Mouse (Mus musculus) MEL (cell line): ENCODE results near the gene Ube2m. TPM values are rescaled to one million over a fixed set of nuclear protein-coding genes. Genes with fewer than 3 reads are reported as not detected.

Source experiments
- DNase-seq: peaks from one replicate; pipeline ENCODE4 v3.0.0; 2011; ENCODE audit warnings: low read depth, low spot score
- H3K27ac ChIP-seq: 2 replicates; pipeline ENCODE4 v1.5.1; 2012; ENCODE audit warnings: low read depth, mild to moderate bottlenecking, control low read depth, low read length, moderate library complexity; ENCODE audit not compliant: control insufficient read depth
- H3K27me3 ChIP-seq, 2 experiments: fragments of 150-350 bp in 1 of 2; sonication (generic) in 1 of 2; 2 replicates each; pipeline ENCODE4 v1.6.1; 2012; ENCODE audit warnings: low read length in 2 of 2, mild to moderate bottlenecking in 2 of 2, improper control_type of control experiment in 1 of 2, moderate library complexity in 1 of 2; ENCODE audit not compliant: insufficient read depth in 2 of 2, control insufficient read depth in 1 of 2
- H3K36me3 ChIP-seq, 2 experiments: 2 replicates each; pipeline ENCODE4 v1.6.1; 2012 to 2014; ENCODE audit warnings: low read length in 2 of 2, improper control_type of control experiment in 1 of 2, inconsistent platforms in 1 of 2, mild to moderate bottlenecking in 1 of 2; ENCODE audit not compliant: insufficient read depth in 2 of 2, control insufficient read depth in 1 of 2
- H3K4me1 ChIP-seq, 2 experiments: fragments of 150-350 bp in 1 of 2; sonication (generic) in 1 of 2; 2 replicates each; pipeline ENCODE4 v1.6.1; 2012; ENCODE audit warnings: low read length in 2 of 2, improper control_type of control experiment in 1 of 2, mild to moderate bottlenecking in 1 of 2; ENCODE audit not compliant: insufficient read depth in 2 of 2, control insufficient read depth in 1 of 2
- H3K4me3 ChIP-seq, 2 experiments: fragments of 150-350 bp in 1 of 2; sonication (generic) in 1 of 2; 2 replicates each; pipeline ENCODE4 v1.5.1; 2012; ENCODE audit warnings: low read depth in 2 of 2, low read length in 2 of 2, mild to moderate bottlenecking in 2 of 2, moderate library complexity in 2 of 2, control low read depth in 1 of 2, improper control_type of control experiment in 1 of 2; ENCODE audit not compliant: control insufficient read depth in 1 of 2, insufficient read depth in 1 of 2
- H3K79me2 ChIP-seq: 2 replicates; pipeline ENCODE4 v1.6.1; 2012; ENCODE audit warnings: mild to moderate bottlenecking, low read length, moderate library complexity; ENCODE audit not compliant: control insufficient read depth, poor library complexity, insufficient read depth
- H3K9ac ChIP-seq: 2 replicates; pipeline ENCODE4 v1.6.1; 2012; ENCODE audit warnings: low read depth, mild to moderate bottlenecking, control low read depth, low read length, moderate library complexity; ENCODE audit not compliant: control insufficient read depth, poor library complexity, severe bottlenecking
- H3K9me3 ChIP-seq: fragments of 150-350 bp; sonication (generic); replicated peaks from 2 replicates; pipeline ENCODE4 v1.6.1; 2012; ENCODE audit warnings: mild to moderate bottlenecking, low read length, improper control_type of control experiment, moderate library complexity; ENCODE audit not compliant: insufficient read depth
- BHLHE40 ChIP-seq: IDR thresholded peaks from 2 replicates; pipeline ENCODE4 v1.6.1; 2012; ENCODE audit warnings: low read depth, mild to moderate bottlenecking, inconsistent platforms, low read length, improper control_type of control experiment, borderline replicate concordance
- CHD1 ChIP-seq: IDR thresholded peaks from 2 replicates; pipeline ENCODE4 v1.6.1; 2012; ENCODE audit warnings: low read depth, mild to moderate bottlenecking, inconsistent platforms, low read length, improper control_type of control experiment
- ELF1 ChIP-seq: IDR thresholded peaks from 2 replicates; pipeline ENCODE4 v1.6.1; 2014; ENCODE audit warnings: low read depth, mild to moderate bottlenecking, inconsistent platforms, low read length, improper control_type of control experiment, moderate library complexity
- GABPA ChIP-seq: IDR thresholded peaks from 2 replicates; pipeline ENCODE4 v1.6.1; 2012; ENCODE audit warnings: low read depth, mild to moderate bottlenecking, inconsistent platforms, low read length, improper control_type of control experiment, moderate library complexity
- HCFC1 ChIP-seq: IDR thresholded peaks from 2 replicates; pipeline ENCODE4 v1.6.1; 2012; ENCODE audit warnings: low read depth, mild to moderate bottlenecking, inconsistent platforms, low read length, improper control_type of control experiment, moderate library complexity
- JUND ChIP-seq: IDR thresholded peaks from 2 replicates; pipeline ENCODE4 v1.6.1; 2011; ENCODE audit warnings: low read depth, mild to moderate bottlenecking, improper control_type of control experiment, low read length
- MAZ ChIP-seq: IDR thresholded peaks from 2 replicates; pipeline ENCODE4 v1.6.1; 2012; ENCODE audit warnings: low read depth, mild to moderate bottlenecking, inconsistent platforms, low read length, improper control_type of control experiment
- MEF2A ChIP-seq: IDR thresholded peaks from 2 replicates; pipeline ENCODE4 v1.6.1; 2014; ENCODE audit warnings: low read depth, mild to moderate bottlenecking, inconsistent platforms, low read length, improper control_type of control experiment; ENCODE audit not compliant: poor library complexity, insufficient replicate concordance, severe bottlenecking; ENCODE audit errors: extremely low read depth
- NELFE ChIP-seq: IDR thresholded peaks from 2 replicates; pipeline ENCODE4 v1.6.1; 2011; ENCODE audit warnings: low read depth, low read length, improper control_type of control experiment
- POLR2A ChIP-seq, 2 experiments: IDR thresholded peaks; 2 replicates each; pipeline ENCODE4 v1.6.1; 2011 to 2012; ENCODE audit warnings: low read length in 2 of 2, mild to moderate bottlenecking in 2 of 2, control low read depth in 1 of 2, improper control_type of control experiment in 1 of 2, low read depth in 1 of 2, moderate library complexity in 1 of 2; ENCODE audit not compliant: control insufficient read depth in 1 of 2, insufficient read depth in 1 of 2, poor library complexity in 1 of 2
- POLR2AphosphoS5 ChIP-seq: IDR thresholded peaks from 2 replicates; pipeline ENCODE4 v1.6.1; 2012; ENCODE audit warnings: low read depth, borderline replicate concordance, mild to moderate bottlenecking, inconsistent platforms, low read length, moderate library complexity, mixed read lengths
- RAD21 ChIP-seq: IDR thresholded peaks from 2 replicates; pipeline ENCODE4 v1.6.1; 2011; ENCODE audit warnings: mild to moderate bottlenecking, low read depth, low read length, improper control_type of control experiment
- SIN3A ChIP-seq: IDR thresholded peaks from 2 replicates; pipeline ENCODE4 v1.6.1; 2012; ENCODE audit warnings: low read length, improper control_type of control experiment, inconsistent platforms
- USF1 ChIP-seq: IDR thresholded peaks from 2 replicates; pipeline ENCODE4 v1.6.1; 2014; ENCODE audit warnings: low read depth, mild to moderate bottlenecking, inconsistent platforms, low read length, improper control_type of control experiment, moderate library complexity
- USF2 ChIP-seq, 2 experiments: IDR thresholded peaks; 2 replicates each; pipeline ENCODE4 v1.6.1; 2011 to 2012; ENCODE audit warnings: improper control_type of control experiment in 2 of 2, low read length in 2 of 2, borderline replicate concordance in 1 of 2, inconsistent platforms in 1 of 2, low read depth in 1 of 2, mild to moderate bottlenecking in 1 of 2; ENCODE audit not compliant: insufficient read depth in 1 of 2
- ZKSCAN1 ChIP-seq: IDR thresholded peaks from 2 replicates; pipeline ENCODE4 v1.6.1; 2012; ENCODE audit warnings: low read depth, mild to moderate bottlenecking, inconsistent platforms, low read length, improper control_type of control experiment, moderate library complexity
- ZMIZ1 ChIP-seq: IDR thresholded peaks from 2 replicates; pipeline ENCODE4 v1.6.1; 2012; ENCODE audit warnings: low read depth, mild to moderate bottlenecking, inconsistent platforms, low read length, improper control_type of control experiment, moderate library complexity
- ZNF384 ChIP-seq: IDR thresholded peaks from 2 replicates; pipeline ENCODE4 v1.6.1; 2012; ENCODE audit warnings: low read depth, mild to moderate bottlenecking, inconsistent platforms, low read length, improper control_type of control experiment
- polyA plus RNA-seq, 2 experiments: library from polyadenylated mRNA; stranded (reverse) in 1 of 2; unstranded in 1 of 2; fragments of >175 nt in 1 of 2; fragments of >200 nt in 1 of 2; gene quantifications; 2 replicates each; pipeline versions ENCODE4 v1.2.1 to v1.2.4; 2012; ENCODE audit warnings: low replicate concordance in 2 of 2, low read depth in 1 of 2; ENCODE audit not compliant: insufficient read length in 2 of 2, insufficient read depth in 1 of 2, missing spikeins in 1 of 2
- total RNA-seq: library from RNA; depleted of rRNA; stranded (reverse); fragments of 300-350 nt; gene quantifications from 2 replicates; pipeline ENCODE4 v1.2.3, GENCODE M21; 2012

The Ube2m gene
- total and polyA plus RNA-seq, 3 experiments, result 134 to 336 TPM; not detected in 1

DNA sequence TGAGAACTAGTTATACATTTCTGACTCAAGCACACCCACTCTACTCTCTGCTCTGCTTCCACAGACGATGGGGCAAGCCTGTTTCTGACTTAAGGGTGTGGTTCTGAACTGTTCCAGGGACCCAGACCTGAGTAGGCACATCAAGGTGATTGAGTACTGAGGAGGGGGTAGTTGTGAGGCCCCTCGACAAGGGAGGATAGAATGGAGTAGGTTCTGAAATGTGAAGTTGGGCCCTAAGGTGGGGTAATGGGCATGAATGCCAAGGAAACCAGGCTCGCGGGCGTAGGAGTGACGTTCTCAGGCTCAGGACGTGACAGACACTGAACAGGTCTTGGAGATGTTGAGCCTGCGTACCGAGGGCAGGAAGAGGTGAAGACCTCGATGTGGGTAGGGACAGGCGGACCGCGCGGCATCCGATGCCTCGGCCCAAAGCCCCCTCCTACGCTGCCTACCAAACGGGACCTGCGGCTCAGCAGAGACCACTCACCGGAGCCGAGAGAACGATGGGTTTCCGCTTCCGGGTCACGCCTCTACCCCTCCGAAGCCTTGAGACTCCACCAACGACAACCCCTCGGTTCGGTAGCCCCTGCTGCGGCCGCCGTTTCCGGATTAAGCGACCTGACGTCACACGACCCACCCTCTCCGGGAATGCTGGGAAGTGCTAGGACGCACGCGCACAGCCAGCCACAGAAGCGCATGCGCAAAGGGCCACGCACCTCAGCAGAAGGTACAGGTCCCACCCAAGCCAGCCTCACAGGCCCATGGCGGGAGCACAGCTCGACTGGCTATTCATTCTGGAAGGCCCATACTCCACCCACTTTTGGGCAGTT lies 3.7 kb downstream of the Ube2m start, which contains the start of gene Chmp2a (continued):
- no peak for TF ChIP-seq ZNF384
- peak; percentile 77; the same call in 1 of the 2 replicates for TF ChIP-seq POLR2AphosphoS5
- no peak for TF ChIP-seq USF2 (IDR thresholded peaks at IDR 0.05; ENCODE audit: borderline replicate concordance in 1 of 2, insufficient read depth in 1 of 2, low read depth in 1 of 2, low read length in 2 of 2)
- no peak for TF ChIP-seq JUND

DNA sequence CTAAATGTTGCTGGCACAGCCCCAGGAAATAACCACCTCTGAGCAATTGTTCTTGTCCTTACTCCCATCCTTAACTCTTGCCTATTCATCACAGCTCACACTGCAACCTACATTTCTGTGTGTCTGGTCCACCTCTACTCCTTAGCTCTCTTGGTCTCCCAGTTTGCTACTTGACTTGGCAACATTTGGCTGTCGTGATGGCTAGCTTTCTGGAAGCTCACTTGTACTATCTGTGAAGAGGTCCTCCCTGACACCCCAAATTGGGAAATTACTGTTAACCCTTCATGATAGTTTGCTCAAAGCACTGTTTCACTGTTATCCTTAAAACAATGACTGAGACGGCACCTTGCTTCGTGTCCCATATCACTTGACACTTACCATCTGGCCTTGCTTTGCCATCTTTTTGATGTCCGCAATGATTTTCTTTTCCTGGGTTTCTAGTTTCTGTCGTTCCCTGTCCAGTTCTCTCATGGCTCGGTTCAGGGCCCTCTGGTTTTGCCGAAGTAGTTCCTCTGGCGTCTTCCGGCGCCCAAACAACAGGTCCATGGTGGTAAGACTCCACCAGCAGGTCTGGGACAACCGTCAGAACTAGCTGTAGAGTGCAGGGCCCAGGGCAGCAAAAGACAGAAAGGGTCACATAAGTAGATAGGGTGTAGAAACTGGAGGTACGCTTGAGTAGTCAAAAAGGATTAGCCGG lies 4.5 kb downstream of the Ube2m start:
- H3K9ac ChIP-seq, result peak overlapping the region; percentile 76
- TF ChIP-seq ELF1 (no peak), CHD1 (no peak), NELFE (no peak), ZMIZ1 (peak; percentile 31; the same call in 1 of the 2 replicates), ZKSCAN1 (no peak), SIN3A (no peak), POLR2A (IDR thresholded peaks at IDR 0.05; ENCODE audit: control insufficient read depth in 1 of 2, insufficient read depth in 1 of 2, low read depth in 1 of 2, low read length in 2 of 2, poor library complexity in 1 of 2) (0 out of 4 replicates have a peak, but pooled peaks of 1 of the 2 experiments have one; percentile 21), USF1 (no peak), GABPA (no peak), RAD21 (no peak), HCFC1 (no peak)
- no peaks in the 10 kb centered on the region for H3K9me3 ChIP-seq
- H3K27me3 ChIP-seq, result no peaks in the 10 kb centered on the region
- H3K4me3 ChIP-seq, result peak overlapping the region; percentile 58 to 77
- DNase-seq, result peak; percentile 49
- H3K27ac ChIP-seq, result peak overlapping the region; percentile 86
- H3K4me1 ChIP-seq, result peaks cover 0 to 19% of the 10 kb centered on the region in 2 experiments; a peak in 1 of 4 replicates
- peaks cover 27% of the 10 kb centered on the region for H3K79me2 ChIP-seq
- peaks cover 4 to 7% of the 10 kb centered on the region in 2 experiments; a peak in 3 of 4 replicates for H3K36me3 ChIP-seq

DNA sequence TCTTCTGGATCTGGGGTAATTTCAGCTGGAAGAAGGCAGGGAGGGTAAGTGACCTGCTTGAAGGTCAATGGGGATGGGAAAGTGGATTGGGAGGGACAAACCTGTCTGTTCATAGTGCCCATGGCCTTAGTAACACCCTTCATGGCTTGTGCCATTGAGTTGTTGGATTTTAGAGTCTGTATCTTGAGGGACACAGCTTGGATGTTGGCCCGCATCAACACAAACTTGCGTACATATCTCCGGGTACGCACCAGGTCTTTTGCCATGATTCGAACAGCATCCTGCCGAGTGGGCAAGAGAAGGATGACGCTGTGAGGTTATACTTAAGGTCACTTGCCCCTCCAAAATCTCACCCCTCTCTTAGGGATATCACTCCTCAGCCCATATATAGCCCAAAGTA lies 5.5 kb downstream of the Ube2m start:
- no peak overlapping the region for H3K4me3 ChIP-seq
- no peaks in the 10 kb centered on the region for H3K27me3 ChIP-seq
- H3K9ac ChIP-seq, result no peak overlapping the region
- TF ChIP-seq NELFE, result no peak
- TF ChIP-seq BHLHE40, result no peak
- no peak for TF ChIP-seq MAZ
- TF ChIP-seq MEF2A, result no peak
- peaks cover 7 to 13% of the 10 kb centered on the region in 2 experiments for H3K36me3 ChIP-seq
- peaks cover 24% of the 10 kb centered on the region for H3K79me2 ChIP-seq
- peaks cover 0 to 19% of the 10 kb centered on the region in 2 experiments; a peak in 1 of 4 replicates for H3K4me1 ChIP-seq
- H3K27ac ChIP-seq, result no peak overlapping the region
- no peaks in the 10 kb centered on the region for H3K9me3 ChIP-seq
- DNase-seq, result peak; percentile 34
